Mouse (Mus musculus): ENCODE measurements around the gene Ptcra. TPM values are rescaled to one million over a fixed set of nuclear protein-coding genes. Genes with fewer than 3 reads are reported as not detected.
"Not testable (repeated sequence)": the region's sequence is repeated elsewhere in the genome, so short reads cannot be mapped to it uniquely, and the experiment has no call there.

The Ptcra gene
- total RNA-seq, 2 experiments from 2014 or later: not detected

GRCm38 (mm10) chr17:46771616-46772015 is 8.1 kb upstream of the Ptcra start:
- DNase-seq: no peak

- DNase-seq: no peak
Measured at GRCm38 (mm10) chr17:46771025-46771424, 7.5 kb upstream of the Ptcra start.

GRCm38 (mm10) chr17:46770546-46770945 is 7.0 kb upstream of the Ptcra start:
- DNase-seq: no peak

GRCm38 (mm10) chr17:46767868-46768267 is 4.4 kb upstream of the Ptcra start:
- DNase-seq: no peak

- DNase-seq: not testable (repeated sequence)
Measured at GRCm38 (mm10) chr17:46764916-46765315, 1.4 kb upstream of the Ptcra start.

- DNase-seq: no peak
Measured at GRCm38 (mm10) chr17:46758753-46759152, 4.8 kb downstream of the Ptcra start.

- DNase-seq: peak; percentile 98
Measured at GRCm38 (mm10) chr17:46751794-46752556, 11.5 kb downstream of the Ptcra start, which contains the start of gene Cnpy3. TSS of gene Cnpy3 (minus strand) at chr17:46752214.

- DNase-seq: no peak
Measured at GRCm38 (mm10) chr17:46751056-46751793, 12.3 kb downstream of the Ptcra start.

- DNase-seq: no peak
Measured at GRCm38 (mm10) chr17:46750580-46750979, 12.9 kb downstream of the Ptcra start.

GRCm38 (mm10) chr17:46749282-46749681 is 14.2 kb downstream of the Ptcra start:
- no peak for DNase-seq

- no peak for DNase-seq
Measured at GRCm38 (mm10) chr17:46747806-46748205, 15.7 kb downstream of the Ptcra start.

GRCm38 (mm10) chr17:46747234-46747633 is 16.3 kb downstream of the Ptcra start:
- no peak for DNase-seq

- DNase-seq: no peak
Measured at GRCm38 (mm10) chr17:46745506-46745905, 18.0 kb downstream of the Ptcra start.

GRCm38 (mm10) chr17:46742986-46743385 is 20.5 kb downstream of the Ptcra start:
- DNase-seq: no peak

- DNase-seq: no peak
Measured at GRCm38 (mm10) chr17:46741305-46741704, 22.2 kb downstream of the Ptcra start.

- DNase-seq: no peak
Measured at GRCm38 (mm10) chr17:46736160-46736559, 27.4 kb downstream of the Ptcra start.

- no peak for DNase-seq
Measured at GRCm38 (mm10) chr17:46735287-46735686, 28.2 kb downstream of the Ptcra start.

GRCm38 (mm10) chr17:46734055-46734454 is 29.5 kb downstream of the Ptcra start:
- no peak for DNase-seq

GRCm38 (mm10) chr17:46728904-46729318 is 34.6 kb downstream of the Ptcra start, which contains the start of gene Gnmt:
TSS of gene Gnmt (minus strand) at chr17:46729168.
- DNase-seq: no peak

GRCm38 (mm10) chr17:46728496-46728895 is 35.0 kb downstream of the Ptcra start:
- no peak for DNase-seq

GRCm38 (mm10) chr17:46728021-46728420 is 35.5 kb downstream of the Ptcra start:
- DNase-seq: no peak

GRCm38 (mm10) chr17:46727271-46727670 is 36.2 kb downstream of the Ptcra start:
- DNase-seq: no peak

All from gastrocnemius, postnatal 25 days (tissue).